Mouse (Mus musculus) midbrain, embryonic 16.5 days (tissue): ENCODE results near the gene Ydjc. TPM values are rescaled to one million over a fixed set of nuclear protein-coding genes. Genes with fewer than 3 reads are reported as not detected.

ENCODE experiments used
- ATAC-seq: fragments of 200-750 bp; cut with Nextera tagmentation; 2 replicates; pipeline ENCODE4 v1.8.0; 2017; ENCODE audit warnings: moderate TSS enrichment
- H3K27ac ChIP-seq: fragments of 300-500 bp; sonication (generic); 2 replicates; pipeline ENCODE4 v1.5.1; 2014; ENCODE audit warnings: mild to moderate bottlenecking, low read length, mixed read lengths
- H3K27me3 ChIP-seq: fragments of 300-500 bp; sonication (generic); 2 replicates; pipeline ENCODE4 v1.6.1; 2014; ENCODE audit warnings: low read depth, low read length, mixed read lengths; ENCODE audit not compliant: control insufficient read depth, insufficient read depth
- H3K36me3 ChIP-seq: fragments of 300-500 bp; sonication (generic); 2 replicates; pipeline ENCODE4 v1.6.1; 2014; ENCODE audit warnings: mild to moderate bottlenecking, low read length, moderate library complexity, mixed read lengths; ENCODE audit not compliant: control insufficient read depth, insufficient read depth
- H3K4me1 ChIP-seq: fragments of 300-500 bp; sonication (generic); 2 replicates; pipeline ENCODE4 v1.6.1; 2014; ENCODE audit warnings: mild to moderate bottlenecking, low read length, mixed read lengths; ENCODE audit not compliant: control insufficient read depth, insufficient read depth
- H3K4me2 ChIP-seq: fragments of 300-500 bp; sonication (generic); 2 replicates; pipeline ENCODE4 v1.6.1; 2014; ENCODE audit warnings: mild to moderate bottlenecking, low read length, mixed read lengths
- H3K4me3 ChIP-seq: fragments of 300-500 bp; sonication (generic); 2 replicates; pipeline ENCODE4 v1.5.1; 2014; ENCODE audit warnings: low read depth, mild to moderate bottlenecking, low read length, moderate library complexity, mixed read lengths
- H3K9ac ChIP-seq: fragments of 300-500 bp; sonication (generic); 2 replicates; pipeline ENCODE4 v1.6.1; 2014; ENCODE audit warnings: low read depth, low read length, mixed read lengths
- H3K9me3 ChIP-seq: fragments of 300-500 bp; sonication (generic); replicated peaks from 2 replicates; pipeline ENCODE4 v1.6.1; 2014; ENCODE audit warnings: mild to moderate bottlenecking, low read length, mixed read lengths; ENCODE audit not compliant: control insufficient read depth, poor library complexity, severe bottlenecking
- WGBS: fragments of 180-500 bp; shearing (Covaris S2); extraction: QIAGEN DNeasy Blood & Tissue Kit; methylation state at CpG from one replicate; pipeline ENCODE4 v1.1.7; 2014; 5-methylcytosine and 5-hydroxymethylcytosine counted together
- microRNA counts: library from miRNA; unstranded; fragments of <30 nt; microRNA quantifications from one replicate; lab custom pipeline; 2016
- microRNA-seq: library from miRNA; unstranded; fragments of <30 nt; microRNA quantifications from one replicate; pipeline ENCODE4, GENCODE M21; 2017
- polyA plus RNA-seq: library from polyadenylated mRNA; unstranded; fragments of >200 nt; fragmentation: Nextera tagmentation; extraction: Ambion mirVana; gene quantifications from 2 replicates; pipeline ENCODE4 v1.2.1, GENCODE M21; 2015

The Ydjc gene
- polyA plus RNA-seq, 1 experiment from 2014 or later = 51.3 TPM

DNA sequence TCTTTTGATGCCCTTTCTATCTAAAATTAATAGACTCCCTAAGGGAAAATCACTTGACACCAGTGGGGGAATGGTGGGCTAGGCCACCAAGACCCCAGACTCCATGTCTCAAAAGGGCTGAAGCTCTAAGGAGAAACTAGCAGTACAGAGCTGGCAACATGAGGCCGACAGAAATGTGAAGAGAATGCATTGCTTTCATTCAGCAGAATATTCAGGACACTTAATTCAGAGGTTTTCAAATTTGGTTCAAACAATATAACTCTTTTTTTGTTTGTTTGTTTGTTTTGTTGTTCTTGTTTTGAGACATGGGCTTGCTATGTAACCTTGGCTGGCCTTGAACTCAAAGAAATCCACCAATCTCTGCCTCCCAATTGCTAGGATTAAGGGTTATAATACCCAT lies 58.1 kb downstream of the Ydjc start, which contains the start of gene Ube2l3:
Gene Ube2l3, minus strand, starts transcription at position 101 of the 400 bp plus-strand sequence.
- Histone ChIP-seq H3K36me3 (no peaks in the 10 kb centered on the region), H3K27me3 (no peaks in the 10 kb centered on the region), H3K9me3 (no peaks in the 10 kb centered on the region), H3K9ac (peak within 1 kb of the TSS; percentile 98), H3K4me1 (peaks cover 15% of the 10 kb centered on the region), H3K4me3 (peak within 1 kb of the TSS; percentile 70), H3K4me2 (peak within 1 kb of the TSS; percentile 76), H3K27ac (peak within 1 kb of the TSS; percentile 79)
- ATAC-seq = no peak
- WGBS = 84% methylated on average over 1 of the region's 1 CpGs

DNA sequence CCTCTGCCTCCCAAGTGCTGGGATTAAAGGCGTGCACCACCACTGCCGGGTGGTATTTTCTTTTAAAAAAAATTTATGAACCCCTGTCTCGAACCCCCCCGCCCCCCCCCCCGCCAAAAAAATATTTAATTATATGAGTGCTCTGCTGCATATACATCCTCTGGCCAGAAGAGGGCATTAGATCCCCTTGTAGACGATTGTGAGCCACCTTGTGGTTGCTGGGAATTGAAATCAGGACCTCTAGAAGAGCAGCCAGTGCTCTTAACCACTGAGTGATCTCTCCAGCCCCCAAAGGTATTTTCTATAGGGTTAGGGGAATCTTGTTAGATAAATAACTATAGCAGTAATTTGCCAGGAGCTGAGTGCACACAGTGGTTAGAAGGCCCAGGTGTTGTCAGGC lies 60.6 kb downstream of the Ydjc start:
- ATAC-seq = no peak
- H3K4me1 ChIP-seq = peaks cover 10% of the 10 kb centered on the region
- no peaks in the 10 kb centered on the region for H3K27me3 ChIP-seq
- no peak overlapping the region for H3K4me3 ChIP-seq
- 2% methylated on average over 6 of the region's 6 CpGs for WGBS
- H3K27ac ChIP-seq = no peak overlapping the region
- H3K9me3 ChIP-seq = no peaks in the 10 kb centered on the region
- no peak overlapping the region for H3K4me2 ChIP-seq
- H3K9ac ChIP-seq = no peak overlapping the region
- no peaks in the 10 kb centered on the region for H3K36me3 ChIP-seq

DNA sequence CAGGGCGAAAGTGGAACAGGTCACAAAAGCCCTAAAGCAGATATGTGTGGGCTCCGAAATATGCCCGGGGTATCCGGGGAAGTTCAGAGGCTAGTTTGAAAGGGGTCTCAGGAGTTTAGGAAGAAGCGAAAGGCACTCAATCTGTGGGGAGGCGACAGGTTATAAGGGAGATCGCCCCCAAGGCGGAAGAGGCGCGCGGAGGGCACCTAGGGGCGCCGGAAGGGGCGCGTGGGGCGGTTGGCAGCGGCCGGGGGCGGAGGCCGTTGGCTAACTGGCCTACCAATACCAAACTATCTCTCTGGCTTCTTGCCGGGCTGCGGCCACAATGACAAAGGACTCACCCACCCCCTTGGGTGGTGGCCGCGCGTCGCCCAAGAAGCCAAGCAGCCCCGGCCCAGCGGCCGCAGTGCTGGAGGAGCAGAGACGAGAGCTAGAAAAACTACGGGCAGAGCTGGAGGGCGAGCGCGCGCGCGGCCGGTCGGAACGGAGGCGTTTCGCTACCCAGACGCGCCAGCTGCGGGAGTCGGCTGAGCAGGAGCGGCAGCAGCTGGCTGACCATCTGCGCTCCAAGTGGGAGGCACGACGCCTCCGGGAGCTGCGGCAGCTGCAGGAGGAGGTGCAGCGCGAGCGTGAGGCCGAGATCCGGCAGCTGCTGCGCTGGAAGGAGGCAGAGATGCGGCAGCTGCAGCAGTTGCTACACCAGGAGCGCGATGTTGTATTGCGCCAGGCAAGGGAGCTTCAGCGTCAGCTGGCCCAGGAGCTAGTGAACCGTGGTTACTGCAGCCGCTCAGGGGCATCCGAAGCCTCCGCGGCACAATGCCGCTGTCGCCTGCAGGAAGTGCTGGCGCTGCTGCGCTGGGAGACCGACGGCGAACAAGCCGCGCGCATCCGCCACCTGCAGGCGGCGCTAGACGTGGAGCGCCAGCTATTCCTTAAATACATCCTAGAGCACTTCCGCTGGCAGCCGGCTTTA lies 64.3 kb downstream of the Ydjc start, which contains the start of gene Rimbp3:
Gene Rimbp3, plus strand, starts transcription at position 215 of the 973 bp plus-strand sequence.
- Histone ChIP-seq H3K36me3 (no peaks in the 10 kb centered on the region), H3K4me3 (peak within 1 kb of the TSS; percentile 75), H3K27ac (peak within 1 kb of the TSS; percentile 87), H3K4me1 (peaks cover 13% of the 10 kb centered on the region), H3K9me3 (no peaks in the 10 kb centered on the region), H3K9ac (peak within 1 kb of the TSS; percentile 67), H3K4me2 (peak within 1 kb of the TSS; percentile 90), H3K27me3 (no peaks in the 10 kb centered on the region)
- ATAC-seq = peak; percentile 81
- under 1% methylated on average over 84 of the region's 85 CpGs for WGBS

DNA sequence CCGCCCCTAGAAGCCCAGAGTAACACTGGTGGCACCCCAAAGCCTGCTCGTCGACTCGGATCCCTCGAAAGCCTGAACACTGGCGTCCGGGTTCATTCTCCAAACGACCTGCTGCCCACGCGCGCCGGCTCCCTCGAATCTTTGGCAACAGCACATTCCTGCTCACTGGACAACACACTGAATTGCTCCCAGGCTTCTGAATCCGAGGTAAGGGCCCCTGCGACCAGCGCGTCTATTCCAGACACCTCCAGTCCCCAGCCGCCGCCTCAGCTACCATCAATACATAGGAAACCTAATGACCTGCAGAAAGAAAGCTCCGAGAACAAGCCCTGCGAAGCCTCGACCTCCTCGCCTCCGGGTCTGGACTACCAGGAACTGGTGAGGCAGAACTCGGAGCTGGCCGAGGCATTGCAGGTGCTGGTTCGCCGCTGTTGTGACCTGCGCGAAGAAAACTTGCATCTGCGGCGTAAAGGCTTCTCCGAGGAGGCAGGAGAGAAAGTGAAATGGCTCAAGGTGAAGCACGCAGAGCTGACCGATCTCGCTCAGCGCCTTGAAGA lies 65.1 kb downstream of the Ydjc start:
- H3K4me2 ChIP-seq = peak overlapping the region; percentile 90
- H3K4me3 ChIP-seq = peak overlapping the region; percentile 75
- WGBS = 1% methylated on average over 37 of the region's 37 CpGs
- no peaks in the 10 kb centered on the region for H3K36me3 ChIP-seq
- ATAC-seq = peak; percentile 11
- H3K4me1 ChIP-seq = peaks cover 13% of the 10 kb centered on the region
- peak overlapping the region; percentile 67 for H3K9ac ChIP-seq
- no peaks in the 10 kb centered on the region for H3K9me3 ChIP-seq
- H3K27ac ChIP-seq = peak overlapping the region; percentile 87
- H3K27me3 ChIP-seq = no peaks in the 10 kb centered on the region

MicroRNAs within 50 kb of the gene (microRNA counts, 519-probe panel; counts per million panel counts)
- microRNA mmu-miR-130b (lab: Ali Mortazavi, UCI) = 3,081 counts per million, percentile 89 among the panel's probes with 10 or more counts
- 2,499 counts per million, percentile 75 among the panel's probes with 10 or more counts for microRNA mmu-miR-301b (lab: Ali Mortazavi, UCI)

Small RNA genes within 50 kb of the gene (microRNA-seq; reads per million reads assigned to microRNA genes)
- gene Mir130b (6,244 reads per million, percentile 93 among the genes with 10 or more reads in this experiment), gene Mir301b (173 reads per million, percentile 59 among the genes with 10 or more reads in this experiment)

Other genes starting within 250 kb of the Ydjc start
- gene Ppm1f, start 248.2 kb upstream of the Ydjc start, polyA plus RNA-seq = 29.3 and 30.0 TPM in 2 replicates
- 182 and 189 TPM in 2 replicates for gene Mapk1, start 161.2 kb upstream of the Ydjc start, polyA plus RNA-seq
- 150 and 160 TPM in 2 replicates for gene Ypel1, start 74.9 kb upstream of the Ydjc start, polyA plus RNA-seq
- gene Ppil2, start 33.4 kb upstream of the Ydjc start, polyA plus RNA-seq = 147 and 153 TPM in 2 replicates
- gene 2610318N02Rik, start 19.5 kb upstream of the Ydjc start, polyA plus RNA-seq = 10.0 and 14.9 TPM in 2 replicates
- gene Sdf2l1, start 12.2 kb upstream of the Ydjc start, polyA plus RNA-seq = 26.3 and 26.6 TPM in 2 replicates
- gene Ccdc116, start 2.6 kb downstream of the Ydjc start, polyA plus RNA-seq = 3.3 and 4.4 TPM in 2 replicates
- gene Ube2l3, start 58.0 kb downstream of the Ydjc start, polyA plus RNA-seq = 264 and 291 TPM in 2 replicates
- gene Rimbp3, start 64.0 kb downstream of the Ydjc start, polyA plus RNA-seq = 2.3 and 2.7 TPM in 2 replicates
- gene Hic2, start 89.0 kb downstream of the Ydjc start, polyA plus RNA-seq = 7.6 and 9.5 TPM in 2 replicates
- gene Tmem191c, start 131.5 kb downstream of the Ydjc start, polyA plus RNA-seq = 77.9 and 94.8 TPM in 2 replicates
- gene Serpind1, start 186.8 kb downstream of the Ydjc start, polyA plus RNA-seq = 2.8 and 3.7 TPM in 2 replicates